Mouse (Mus musculus): ENCODE measurements around the gene Actl6a.

Gene Actl6a

DNA sequence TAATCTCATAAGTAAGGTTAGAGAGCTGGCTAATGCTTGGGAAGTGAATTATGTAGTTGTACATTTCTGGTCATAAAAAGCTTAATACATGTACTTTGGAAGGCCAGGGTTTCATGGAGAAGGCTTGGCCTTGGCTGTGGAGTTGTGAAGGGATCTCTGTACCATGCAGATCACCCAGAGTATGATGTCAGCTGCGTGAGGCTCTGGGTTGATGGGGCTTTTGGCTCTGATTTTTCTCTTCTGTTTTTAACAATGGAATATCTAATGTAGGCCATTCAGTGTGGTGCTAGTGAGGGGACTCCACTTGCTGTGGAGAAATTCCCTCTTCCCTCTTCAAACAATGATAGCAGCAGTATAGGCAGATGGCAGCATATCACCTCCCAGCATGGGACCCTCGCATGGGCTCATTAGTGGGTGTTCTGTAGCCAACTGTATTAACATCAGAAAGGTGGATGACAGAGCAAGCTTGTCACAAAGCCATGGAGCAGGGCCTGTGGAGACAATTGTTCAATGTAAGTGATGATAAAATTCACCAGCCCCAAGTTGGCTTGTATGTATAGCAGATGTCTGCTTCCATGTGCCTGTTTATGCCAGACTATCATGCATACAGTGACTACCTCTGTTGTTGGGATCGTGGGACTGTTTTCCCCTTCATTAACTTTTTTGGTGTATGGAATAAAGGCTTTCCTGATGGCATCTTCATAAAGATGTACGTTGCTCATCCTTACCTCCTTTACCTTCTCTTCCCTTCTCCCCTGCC, 43.9 kb downstream of the Actl6a start:
- DNase-seq (ENCODE audit: low read depth) = no peak

DNA sequence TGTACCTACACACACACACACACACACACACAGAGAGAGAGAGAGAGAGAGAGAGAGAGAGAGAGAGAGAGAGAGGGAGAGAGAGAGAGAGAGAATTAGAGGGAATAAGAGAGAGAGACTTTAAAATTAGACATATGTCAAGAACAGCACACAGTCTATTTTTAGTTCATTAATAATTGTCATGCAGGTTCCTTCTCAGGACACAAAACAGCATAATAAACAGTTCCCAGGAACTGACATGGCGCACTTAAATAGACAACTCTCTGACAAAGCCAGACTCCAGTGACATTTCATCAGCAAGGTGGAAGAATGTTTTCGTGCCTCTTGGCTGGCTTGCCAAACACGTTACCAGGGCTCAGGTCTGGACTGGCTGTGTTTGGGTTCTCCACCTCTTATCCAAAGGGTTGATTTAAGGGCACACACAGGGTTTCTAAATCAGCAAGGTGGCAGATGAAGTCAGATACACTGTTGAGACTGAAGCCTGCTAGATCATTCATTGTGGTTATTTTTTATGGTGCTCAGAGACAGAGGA, 48.4 kb downstream of the Actl6a start:
- no peak for DNase-seq (ENCODE audit: low read depth)

DNA sequence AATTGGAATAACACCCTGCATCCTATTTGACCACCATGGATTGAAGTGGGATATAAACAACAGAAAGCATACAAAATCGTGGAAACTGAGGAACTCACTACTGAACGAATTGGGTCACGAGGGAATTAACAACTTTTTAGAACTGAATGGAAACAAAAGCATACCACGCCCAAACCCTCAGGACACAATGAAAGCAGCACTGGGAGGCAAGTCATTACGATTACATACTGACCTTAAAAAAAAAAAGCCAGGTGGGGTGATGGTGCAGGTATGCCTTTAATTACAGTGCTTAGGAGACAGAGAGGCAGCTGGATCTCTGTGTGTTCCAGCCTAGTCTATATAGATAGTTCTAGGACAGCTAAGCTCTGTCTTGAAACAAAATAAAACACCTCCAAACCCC, 53.1 kb downstream of the Actl6a start:
- no peak for DNase-seq (ENCODE audit: low read depth)

DNA sequence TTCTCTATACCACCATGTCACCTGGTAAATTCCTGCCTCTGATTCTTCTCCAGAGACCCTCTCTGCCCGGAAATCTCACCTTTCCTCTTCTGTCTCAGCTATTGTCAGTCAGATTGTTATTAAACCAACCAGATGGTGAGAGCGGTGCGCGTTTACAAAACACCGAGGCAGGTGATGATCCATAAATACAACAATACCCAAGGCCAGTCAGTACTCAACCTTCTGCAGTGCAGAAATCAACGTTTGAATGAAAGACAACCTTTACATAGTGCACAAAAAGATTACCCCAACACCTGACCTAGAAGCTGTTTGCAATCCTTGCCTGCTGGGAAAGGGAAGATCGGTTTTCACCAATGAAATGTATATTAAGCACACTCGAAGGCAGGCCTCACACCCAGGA, 56.9 kb downstream of the Actl6a start:
- DNase-seq (ENCODE audit: low read depth) = no peak

DNA sequence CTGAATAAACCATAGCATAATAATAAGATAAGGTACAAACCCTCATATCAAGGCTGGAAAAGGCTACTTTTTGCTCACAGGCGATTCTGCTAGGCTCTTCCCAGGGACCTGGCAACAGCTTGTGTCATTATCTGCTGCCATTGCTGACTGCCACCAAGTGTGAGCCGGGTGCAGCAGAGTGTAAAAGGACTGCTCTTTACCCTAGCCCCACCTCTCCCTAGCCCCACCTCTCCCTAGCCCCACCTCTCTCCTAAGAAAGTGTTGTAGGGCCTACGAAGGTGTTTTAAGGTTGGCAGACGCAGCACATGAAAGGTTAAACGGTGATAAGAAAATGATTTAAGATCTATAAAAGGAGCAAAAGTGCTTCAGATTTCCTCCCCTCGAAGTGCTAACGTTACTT, 57.8 kb downstream of the Actl6a start:
- no peak for DNase-seq (ENCODE audit: low read depth)

DNA sequence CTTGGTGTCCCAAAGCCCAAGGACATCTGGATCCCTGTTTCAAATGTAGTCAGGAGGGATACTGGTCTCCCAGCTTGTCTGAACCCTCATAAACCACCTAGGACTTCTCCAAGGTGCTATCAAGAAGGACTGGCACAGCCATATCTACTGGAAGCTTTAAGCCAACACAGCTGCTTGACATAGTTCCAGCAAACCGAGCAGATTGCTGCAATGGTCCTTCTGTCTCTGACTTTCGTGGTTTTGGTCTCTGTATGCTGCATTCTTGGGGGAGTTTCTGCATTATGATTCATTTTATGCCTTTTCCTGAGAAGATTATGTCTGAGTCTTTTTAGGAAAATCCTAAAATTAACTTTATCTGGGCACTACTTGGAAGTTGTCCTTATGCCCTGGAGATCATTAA, 64.7 kb downstream of the Actl6a start:
- DNase-seq (ENCODE audit: low read depth) = no peak
